Mouse (Mus musculus) kidney, adult 11 months (tissue): ENCODE data around the gene Stx11.
A peak's percentile ranks its signal among the peaks of the same experiment; 100 is the strongest.

Experiments used
- DNase-seq: peaks from one replicate; pipeline ENCODE4 v3.0.0; 2022

Stx11 gene

DNA sequence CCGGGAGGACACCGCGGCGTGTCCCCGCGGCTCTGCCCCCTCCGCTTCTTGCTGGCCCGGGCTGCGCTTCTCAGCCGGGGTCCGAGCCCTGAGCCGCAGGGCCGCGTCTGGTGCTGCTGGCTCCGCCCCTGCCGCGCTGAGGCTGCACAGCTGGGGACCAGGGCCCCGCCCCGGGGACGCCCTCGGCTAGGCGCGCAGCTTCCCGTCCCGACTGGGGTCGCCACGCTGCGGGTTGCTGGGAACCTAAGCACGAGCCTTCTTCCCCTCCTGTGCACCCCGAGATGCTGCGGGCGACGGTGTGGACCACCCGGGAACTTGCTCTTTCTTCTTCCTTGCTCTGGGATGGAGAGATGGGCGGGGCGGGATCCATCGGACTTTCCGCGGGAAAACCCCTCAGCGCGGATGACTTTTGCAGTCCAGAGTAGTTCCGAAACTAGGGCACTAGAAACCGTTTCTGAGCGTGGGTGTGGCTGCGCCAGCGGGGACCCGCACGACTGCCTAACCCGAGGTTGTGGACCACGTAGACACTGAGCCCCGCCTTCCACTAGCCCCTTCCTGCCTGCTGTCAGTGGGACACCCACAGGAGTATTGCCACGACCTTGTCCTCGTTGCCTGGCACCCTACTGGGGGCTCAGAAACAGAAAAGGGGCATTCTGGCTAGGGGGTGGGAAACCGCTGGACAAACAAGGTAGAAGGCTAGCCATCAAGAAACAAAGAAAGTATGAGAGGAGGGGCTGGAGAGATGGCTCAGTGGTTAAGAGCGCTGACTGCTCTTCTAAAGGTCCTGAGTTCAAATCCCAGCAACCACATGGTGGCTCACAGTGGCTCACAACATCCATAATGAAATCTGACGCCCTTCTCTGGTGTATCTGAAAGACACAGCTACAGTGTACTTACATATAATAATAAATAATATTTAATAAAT, at the start of gene Stx11:
Gene Stx11, minus strand, starts transcription at position 148 of the 925 bp plus-strand sequence.
- DNase-seq: peak; percentile 33

DNA sequence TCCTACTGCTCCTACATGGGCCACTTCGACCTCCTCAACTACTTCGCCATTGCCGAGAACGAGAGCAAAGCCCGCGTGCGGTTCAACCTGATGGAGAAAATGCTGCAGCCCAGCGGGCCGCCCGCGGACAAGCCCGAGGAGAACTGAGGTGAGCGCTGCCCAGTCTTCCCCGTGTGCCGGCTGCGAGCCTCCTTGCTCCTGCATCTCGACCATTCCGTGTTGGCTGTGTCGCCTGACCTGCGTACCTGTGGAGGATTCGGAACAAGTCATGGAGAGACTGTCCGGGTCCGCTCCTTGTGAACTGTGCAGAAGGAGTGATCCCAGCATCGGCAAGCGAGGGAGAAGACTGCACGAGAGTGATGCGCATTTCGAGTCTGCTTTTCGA, 44.6 kb upstream of the Stx11 start:
- DNase-seq: no peak

DNA sequence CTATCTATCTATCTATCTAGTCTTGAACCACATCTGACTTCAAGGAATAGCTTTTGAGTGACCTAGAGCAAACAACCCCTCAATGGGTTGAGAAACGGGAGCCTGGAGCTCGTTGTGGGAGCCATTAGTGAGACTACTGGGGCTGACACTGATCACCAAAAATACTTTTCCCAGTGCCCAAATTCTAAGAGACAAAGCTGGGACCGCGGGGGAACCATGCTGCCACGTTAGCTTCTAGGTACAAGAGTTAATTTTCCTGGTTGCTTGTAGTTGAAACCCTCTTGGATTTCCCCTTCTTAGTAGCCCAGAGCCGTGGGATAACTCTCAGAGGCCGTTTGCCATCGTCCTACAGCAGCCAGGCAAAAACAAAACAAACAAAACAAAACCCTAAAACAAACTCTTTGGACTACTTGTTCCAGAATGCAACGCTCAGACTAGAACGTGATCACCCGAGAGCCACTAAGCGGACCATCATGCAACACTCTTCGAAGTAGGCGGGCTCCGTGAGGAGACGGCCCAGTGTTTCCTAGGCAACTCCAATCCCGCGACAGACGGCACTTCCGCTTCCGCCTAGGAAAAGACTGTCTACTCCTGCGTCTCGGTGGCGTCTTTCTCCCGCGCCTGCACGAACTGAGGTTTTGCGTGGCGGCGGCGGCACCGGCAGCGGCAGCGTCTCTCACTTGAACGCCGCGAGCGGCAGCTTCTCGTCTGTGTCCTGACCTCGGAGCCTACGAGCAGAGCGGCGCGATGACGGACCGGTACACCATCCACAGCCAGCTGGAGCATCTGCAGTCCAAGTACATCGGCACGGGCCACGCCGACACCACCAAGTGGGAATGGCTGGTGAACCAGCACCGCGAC, 44.0 kb upstream of the Stx11 start:
- DNase-seq: peak; percentile 96

DNA sequence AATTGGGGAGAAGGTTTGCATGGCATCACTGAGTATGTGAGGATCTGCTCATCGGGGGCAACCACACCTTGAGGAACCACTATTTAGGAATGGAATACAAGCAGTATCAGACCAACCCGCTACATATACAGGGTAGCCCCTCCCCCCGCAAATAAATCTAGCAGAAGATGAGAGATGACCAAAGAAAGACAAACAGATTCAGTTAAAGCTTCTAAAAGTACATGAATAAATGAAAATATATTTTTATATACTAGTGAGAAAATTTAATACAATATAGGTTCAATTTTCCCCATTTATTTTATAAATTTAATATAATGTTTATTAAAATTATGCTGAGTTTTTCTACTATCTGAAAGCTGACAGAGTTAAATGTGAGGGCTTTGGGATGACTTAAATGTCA, 40.9 kb upstream of the Stx11 start, which contains the start of gene Sf3b5:
Gene Sf3b5, plus strand, starts transcription at position 301 of the 400 bp plus-strand sequence.
- no peak for DNase-seq

DNA sequence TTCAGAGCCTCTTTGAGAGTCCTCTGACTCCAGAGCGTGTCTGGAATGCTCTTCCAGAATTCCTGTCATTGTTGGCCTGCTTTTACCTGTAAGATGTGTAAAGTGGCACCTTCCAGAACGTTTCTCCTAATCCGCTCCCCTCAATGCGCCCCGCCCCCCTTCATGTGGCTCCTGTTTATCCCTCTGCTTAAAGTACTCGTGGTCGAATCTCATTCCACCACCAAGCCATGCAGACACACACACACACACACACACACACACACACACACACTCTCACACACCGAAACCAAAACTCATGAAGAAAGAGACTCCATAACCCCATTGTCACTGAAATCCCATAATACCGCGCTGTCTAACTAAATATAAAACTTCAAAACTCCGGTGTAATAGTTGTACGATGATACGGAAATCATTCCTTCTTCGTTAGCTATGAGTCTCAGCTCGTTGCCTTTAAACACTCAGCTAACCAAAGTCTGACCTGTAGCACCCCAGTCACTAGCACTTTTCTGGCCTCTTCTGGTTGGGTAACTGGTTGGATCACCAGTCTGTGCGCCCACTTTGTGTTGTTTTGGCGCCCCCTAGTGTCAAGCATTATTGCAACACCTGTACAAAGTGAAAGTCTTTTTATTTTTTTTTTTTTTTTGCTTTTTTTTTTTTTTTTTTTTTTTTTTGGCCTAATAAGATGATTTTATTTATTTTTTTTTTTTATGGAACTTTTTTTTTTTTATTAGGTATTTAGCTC, 32.8 kb upstream of the Stx11 start:
- peak; percentile 75 for DNase-seq

DNA sequence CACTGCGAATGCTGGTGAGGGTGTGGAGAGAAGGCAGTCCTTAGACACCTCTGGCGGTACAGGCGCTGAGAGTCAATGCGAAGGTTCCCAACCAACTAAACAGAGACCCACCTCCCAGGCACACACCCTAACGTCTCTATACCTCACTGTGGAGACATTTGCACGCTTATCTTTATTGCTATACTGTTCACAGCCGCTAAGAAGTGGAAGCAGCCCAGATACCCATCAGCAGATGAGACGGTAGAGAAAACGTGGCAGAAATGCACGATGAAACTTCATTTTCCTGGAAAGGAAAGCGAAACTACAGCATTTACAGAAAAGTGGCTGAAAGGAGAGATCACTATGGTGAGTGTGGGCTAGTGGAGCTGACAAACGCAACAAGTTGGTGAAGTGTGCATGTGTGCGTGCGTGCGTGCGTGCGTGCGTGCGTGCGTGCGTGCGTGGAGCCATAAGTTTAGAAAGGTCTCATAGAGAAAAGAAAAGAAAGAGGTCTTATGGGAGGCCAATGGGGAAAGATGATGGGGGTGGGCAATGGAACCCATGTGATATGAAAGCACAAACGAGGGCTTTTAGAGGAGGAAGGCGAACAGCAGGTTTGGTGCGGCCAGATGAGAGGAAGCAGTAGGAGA, 29.4 kb upstream of the Stx11 start:
- DNase-seq: no peak

DNA sequence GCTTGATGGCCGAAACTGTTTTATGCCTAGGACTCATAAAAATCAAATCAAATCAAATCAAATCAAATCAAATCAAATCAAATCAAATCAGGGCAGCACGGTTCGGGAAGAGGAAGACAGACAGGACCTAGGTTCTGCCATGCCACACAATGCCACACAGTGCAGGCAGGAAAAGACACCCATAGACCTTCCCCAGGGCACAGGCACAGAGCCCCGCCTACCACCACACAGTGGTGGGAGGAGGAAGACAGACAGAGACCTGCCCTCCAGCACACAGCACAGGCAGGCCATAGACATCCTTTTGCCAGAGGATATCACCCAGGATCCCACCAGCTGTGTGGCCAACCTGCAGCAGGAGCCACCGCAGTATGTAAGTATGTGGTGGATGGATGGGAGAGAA, 27.9 kb upstream of the Stx11 start:
- DNase-seq: no peak

DNA sequence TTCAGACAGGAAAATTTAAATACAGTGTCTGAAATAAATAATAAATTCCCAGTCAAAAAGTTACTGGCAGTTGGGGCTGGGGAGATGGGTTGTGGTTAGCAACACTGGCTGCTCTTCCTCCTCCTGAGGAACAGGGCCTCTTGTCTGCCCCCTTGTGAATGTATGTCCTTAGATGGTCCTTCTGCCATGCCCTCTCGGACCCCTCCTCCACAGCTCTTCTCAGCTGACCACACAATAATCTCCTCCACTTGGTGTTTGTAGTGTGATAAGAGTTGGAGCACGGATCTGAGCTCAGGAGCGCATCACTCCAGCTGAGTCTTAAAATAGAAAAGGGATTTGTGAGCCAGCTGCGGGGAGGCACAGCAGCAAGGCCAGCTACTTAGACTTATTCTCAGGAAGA, 22.8 kb upstream of the Stx11 start:
- DNase-seq: no peak

DNA sequence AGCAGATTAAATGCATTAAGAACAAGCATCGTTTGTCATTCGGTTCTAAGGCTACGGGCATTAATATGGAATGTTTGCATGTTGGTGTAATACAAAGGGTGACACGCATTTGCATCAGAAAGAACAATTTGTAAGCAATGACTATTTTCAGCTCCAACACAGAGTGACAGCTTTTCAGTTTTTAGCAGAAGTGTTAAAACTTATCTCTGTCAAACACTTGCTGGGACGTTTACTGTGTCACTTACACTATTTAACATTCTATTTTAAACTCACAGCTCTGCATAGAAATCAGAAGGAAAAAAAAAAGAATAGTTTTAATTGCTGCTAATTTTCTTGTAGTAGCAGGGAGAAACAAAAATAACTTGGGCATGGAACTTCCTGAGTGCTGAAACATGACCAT, 22.4 kb upstream of the Stx11 start:
- DNase-seq: no peak

DNA sequence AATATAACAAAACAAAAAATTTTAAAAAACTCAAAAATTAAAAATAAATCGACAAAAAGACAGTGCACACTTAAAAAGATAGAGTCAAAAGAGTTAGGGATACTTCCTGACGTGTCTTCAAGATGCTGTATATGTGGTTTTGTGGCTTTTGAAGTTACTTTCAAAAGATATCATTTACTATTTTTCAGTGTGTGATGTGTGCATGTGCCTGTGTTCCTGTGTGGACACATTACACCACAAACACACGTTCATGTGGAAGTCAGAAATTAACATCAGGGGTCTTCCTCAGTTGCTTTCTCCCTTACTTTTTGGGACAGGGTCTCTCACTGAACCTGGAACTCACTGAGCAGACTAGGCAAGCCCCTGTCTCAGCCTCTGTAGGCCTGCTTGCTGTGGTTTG, 20.9 kb upstream of the Stx11 start:
- no peak for DNase-seq

DNA sequence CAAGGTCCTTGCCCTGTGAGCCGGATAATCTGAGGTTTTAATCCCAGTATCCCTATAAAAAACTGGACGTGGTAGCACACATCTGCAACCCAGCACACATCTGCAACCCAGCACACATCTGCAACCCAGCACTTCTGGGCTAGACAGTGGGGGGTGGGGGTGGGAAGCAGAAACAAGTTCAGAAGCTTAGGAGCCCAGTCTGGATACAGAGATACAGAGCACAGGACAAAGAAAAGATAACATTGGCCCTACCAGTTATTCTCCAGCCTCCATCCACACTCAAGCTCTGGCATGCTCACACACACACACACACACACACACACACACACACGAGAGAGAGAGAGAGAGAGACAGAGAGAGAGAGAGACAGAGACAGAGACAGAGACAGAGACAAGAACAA, 19.4 kb upstream of the Stx11 start:
- DNase-seq: no peak

DNA sequence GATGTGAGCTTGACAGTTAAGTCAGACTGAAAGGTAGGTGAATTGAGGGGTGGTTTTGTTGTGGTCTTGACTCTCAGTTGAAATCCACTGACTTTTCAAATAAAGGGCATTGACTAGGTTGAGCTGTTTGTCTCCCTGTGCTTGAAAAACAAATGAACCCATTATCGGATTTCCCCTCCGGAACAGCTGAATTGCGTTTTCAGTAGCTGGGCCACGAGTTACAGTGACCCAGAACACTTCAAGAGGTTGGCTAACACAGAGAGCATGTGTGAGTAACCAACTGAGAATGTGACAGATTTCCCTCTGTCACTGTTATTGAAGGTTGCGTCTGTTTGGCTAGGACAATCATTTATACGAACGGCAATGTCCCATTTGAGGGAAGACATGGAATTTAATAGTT, 17.0 kb upstream of the Stx11 start:
- peak; percentile 17 for DNase-seq

DNA sequence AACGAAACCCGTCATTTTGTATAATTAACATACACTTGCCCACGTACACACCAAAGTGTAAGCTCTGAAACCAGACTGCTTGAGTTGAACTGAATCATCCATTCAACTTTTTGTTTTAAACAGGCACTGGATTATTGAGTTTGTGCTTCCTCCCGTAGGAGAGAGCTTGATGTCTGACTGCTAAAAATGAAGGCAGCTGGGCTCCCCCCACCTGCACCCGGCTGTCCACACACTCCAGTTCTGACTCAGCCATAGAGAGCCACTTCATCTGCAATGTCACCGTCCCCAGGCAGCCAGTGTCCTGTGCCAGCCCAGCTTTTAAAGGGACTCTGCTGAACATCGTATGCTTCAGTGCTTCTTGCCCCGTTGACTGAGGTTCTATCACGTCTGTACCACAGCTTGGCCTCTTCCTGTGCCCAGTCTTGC, 13.7 kb upstream of the Stx11 start:
- DNase-seq: no peak

DNA sequence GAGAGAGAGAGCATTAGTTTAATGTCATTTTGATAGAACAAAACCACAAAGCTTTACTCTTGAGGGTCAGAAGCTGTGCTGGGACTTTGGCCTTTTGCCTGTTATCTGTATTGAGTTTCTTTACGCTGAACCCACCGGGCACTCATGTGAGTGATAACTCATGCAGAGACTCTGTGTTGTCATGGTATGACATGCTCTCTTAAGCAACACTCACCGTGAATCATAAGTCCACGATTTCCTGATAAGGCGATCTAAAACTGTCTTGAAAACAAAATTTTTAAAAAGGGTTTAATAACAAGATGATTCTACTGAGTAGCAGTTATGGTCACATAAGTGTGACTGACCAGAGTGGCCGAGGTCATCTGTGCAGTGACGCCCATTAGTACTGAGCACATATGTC, 12.5 kb upstream of the Stx11 start:
- no peak for DNase-seq

DNA sequence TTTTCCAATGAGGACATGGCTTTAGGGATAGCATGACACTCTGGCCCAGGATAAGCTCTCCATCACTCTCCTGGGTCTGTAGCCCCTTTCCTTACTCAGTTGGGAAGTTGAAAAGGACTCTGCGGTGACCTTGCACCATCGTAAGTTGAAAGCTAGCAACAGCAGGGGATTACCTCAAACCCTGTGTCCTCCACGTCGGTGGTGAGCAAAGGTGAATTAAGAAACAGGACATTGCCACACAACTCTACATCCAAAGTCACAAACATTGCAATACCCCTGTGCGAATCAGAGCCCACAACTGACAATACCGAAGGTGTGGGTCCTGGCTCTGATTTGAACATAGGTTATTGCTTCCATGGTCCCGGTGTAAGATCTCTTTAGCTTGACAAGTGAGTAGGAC, 11.9 kb upstream of the Stx11 start:
- DNase-seq: no peak

DNA sequence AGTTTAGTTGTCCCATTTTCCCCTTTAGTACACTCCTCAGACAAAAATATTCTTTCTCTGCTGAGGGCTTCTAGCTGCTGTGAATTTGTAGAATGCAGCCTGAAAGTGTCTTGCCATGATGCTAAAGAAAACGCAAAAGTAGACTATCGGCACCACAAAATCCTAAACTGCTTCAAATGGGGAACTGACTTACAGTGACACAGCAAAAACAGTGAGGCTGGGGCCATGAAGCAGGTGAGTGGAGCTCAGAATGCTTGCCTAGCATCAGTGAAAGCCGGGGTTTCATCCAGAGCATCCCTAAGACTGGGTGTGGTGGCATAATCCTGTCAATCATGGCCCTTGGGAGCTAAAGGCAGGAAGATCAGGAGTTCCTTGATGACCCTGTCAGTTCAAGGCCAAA, 11.4 kb upstream of the Stx11 start:
- no peak for DNase-seq

DNA sequence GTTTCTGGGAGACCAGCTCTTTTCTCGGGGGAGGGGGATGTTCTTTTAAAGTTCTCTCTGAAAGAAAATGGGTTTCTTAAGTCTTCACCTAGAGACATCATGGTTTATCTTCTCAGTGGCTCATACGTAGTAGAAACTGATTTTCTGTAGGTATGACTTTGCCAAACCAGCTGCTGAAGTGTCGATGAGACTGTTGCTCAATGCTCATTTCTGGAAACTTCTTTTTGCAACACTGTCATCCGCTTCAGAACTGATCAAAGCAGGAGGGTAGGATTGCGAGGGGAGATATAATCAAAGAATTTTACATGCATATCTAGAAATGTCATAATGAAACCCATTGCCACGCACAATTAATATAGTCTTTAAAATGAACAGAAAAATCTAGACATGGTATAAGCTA, 10.5 kb upstream of the Stx11 start:
- no peak for DNase-seq

DNA sequence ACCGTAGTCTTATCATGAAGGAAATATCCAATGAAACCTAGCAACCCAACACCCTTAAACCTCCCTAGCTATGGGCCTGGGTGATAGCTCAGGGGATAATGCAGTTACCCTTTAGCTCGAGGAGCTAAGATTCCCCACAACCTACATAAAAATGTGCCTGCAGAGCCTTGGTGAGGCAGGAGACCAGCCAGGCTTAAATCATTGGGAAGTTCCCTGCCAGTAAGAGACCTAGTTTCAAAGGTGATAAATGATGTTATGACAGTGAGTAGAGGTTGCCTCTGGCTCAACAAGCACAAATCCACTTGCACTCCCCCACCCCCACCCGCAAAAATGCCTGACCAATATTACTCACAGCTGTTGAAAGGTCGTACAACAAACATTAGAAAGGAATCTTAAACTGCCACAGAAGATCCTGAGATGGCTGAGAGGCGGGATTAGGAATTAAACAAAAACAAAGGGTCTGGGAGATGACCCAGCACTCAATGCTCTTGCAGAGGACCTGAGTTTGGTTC, 1.6 kb upstream of the Stx11 start:
- DNase-seq: no peak

DNA sequence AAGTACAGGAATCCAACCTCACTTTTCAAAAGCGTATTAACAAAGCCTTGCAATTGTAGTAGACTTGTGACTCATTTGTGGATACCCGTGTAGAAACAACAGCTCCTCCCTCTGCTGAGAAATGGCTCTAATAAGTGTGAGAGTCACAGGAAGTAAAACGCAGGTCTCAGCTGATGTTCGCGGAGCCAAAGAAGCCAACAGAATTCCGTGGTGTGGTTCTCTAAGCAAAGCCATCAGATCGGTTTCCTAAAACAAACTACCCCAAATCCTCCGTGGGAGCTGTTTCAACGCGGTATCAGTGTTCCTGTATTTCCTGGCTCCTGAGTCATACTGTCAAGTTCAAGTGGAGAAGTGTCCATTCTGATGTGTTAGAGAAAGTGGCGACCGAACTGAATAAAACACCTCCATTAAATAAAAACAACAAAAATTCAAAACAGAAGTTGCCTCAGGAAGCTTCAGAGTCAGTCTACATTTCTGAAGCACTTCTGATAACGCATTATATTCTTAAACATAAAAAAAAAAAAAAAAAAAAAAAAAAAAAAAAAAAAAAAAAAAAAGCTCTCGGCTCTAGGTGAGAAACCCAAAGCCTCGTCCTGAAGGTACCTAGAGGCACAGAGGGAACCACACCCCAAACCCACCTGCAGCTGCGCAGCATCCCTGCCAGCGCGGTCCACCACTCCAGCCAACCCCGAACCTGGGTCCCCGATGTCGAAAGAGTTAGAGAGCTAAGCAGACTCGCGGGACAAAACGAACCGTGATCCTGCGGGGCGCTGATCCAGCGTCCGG, 543 bp downstream of the Stx11 start:
- DNase-seq: no peak

DNA sequence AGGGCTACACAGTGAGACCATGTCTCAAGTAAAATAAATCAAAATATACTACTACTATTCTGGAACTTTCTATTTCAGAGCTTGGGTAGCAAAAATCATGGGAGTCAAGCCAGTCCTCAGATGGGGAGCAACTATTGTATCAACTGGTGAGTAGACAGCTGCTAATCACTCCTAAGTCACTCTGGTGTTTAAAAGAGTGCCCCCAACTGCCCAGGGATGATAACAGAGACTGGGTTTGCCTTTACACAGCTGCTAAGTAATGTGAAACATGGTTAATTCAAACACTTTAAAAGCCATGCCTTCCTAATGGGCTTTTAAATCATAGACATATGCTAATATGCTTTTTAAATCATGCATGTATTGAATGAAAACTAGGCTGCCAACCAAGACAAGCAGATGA, 1.9 kb downstream of the Stx11 start:
- no peak for DNase-seq

DNA sequence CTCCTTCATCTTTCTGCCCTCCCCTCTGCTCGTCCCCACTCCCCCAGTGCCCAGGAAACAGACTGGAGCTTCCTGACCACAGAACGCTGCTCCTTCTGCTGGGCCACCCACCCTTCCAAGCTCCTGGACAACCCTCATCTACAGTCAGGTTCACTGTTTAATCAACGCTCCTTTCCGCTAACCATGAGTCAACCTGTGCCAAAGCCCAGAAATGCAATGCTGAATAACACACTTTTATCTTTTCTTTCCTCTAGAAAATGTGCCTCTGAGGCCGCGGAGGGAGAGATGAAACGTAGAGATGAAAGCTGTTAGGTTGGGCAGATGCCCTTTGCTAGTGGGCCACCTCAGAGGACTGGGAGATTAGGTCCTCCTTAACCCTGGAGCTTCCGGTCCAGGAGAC, 2.6 kb downstream of the Stx11 start:
- DNase-seq: no peak

DNA sequence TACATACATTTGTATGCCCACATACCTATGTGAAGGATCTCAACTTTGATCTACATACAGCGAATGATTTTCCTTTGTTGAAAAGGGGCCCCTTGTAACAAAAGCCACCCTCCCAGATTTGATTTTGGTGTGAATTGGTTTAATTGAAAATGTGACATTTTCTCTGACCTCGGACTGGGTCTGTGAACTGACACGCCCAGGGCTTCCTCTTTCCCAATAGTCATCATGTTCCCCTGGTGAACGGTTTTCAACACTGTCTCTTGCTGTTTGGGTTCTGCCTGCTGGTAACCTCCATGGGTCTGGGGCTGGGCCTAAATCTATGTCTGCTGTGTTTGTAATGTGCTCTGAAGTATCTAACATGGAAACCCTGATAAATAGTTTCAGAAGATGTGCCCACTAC, 6.8 kb downstream of the Stx11 start:
- no peak for DNase-seq
